Mouse (Mus musculus): Measurements from ENCODE around the gene Scyl1. TPM values are rescaled to one million over a fixed set of nuclear protein-coding genes. Genes with fewer than 3 reads are reported as not detected.

Gene Scyl1
- polyA plus RNA-seq, 1 experiment from 2014 or later = 64.6 TPM

- H3K27ac ChIP-seq (ENCODE audit: low read length) = peak overlapping the region; percentile 99
- no peak overlapping the region for H3K4me3 ChIP-seq (ENCODE audit: low read depth, low read length)
- peaks cover 63% of the 10 kb centered on the region for H3K4me1 ChIP-seq (ENCODE audit: insufficient read depth, low read depth, low read length)
- ATAC-seq = peak; percentile 22
- peak; percentile 90 for TF ChIP-seq EP300 (IDR thresholded peaks at IDR 0.05)
- no peak for TF ChIP-seq CTCF (IDR thresholded peaks at IDR 0.05)
- 0 out of 2 replicates have a peak overlapping the region, but pooled peaks have one; percentile 5 for H3K9ac ChIP-seq (replicated peaks; ENCODE audit: low read depth)
- no peaks in the 10 kb centered on the region for H3K27me3 ChIP-seq (replicated peaks; ENCODE audit: insufficient read depth, low read length)
- peak; percentile 81 for DNase-seq (ENCODE audit: low spot score)
- no peaks in the 10 kb centered on the region for H3K36me3 ChIP-seq (ENCODE audit: insufficient read depth, low read length)
- no peaks in the 10 kb centered on the region for H3K9me3 ChIP-seq (ENCODE audit: low read length)
- WGBS = 44% methylated on average over 14 of the region's 14 CpGs
- H3K4me2 ChIP-seq (replicated peaks; ENCODE audit: low read depth, low read length) = no peak overlapping the region
Observed at GRCm38 (mm10) chr19:5808955-5809711, 37.9 kb upstream of the Scyl1 start.

GRCm38 (mm10) chr19:5807740-5808139, 36.5 kb upstream of the Scyl1 start:
- no peaks in the 10 kb centered on the region for H3K36me3 ChIP-seq (ENCODE audit: insufficient read depth, low read length)
- no peak for DNase-seq (ENCODE audit: low spot score)
- TF ChIP-seq EP300 (IDR thresholded peaks at IDR 0.05) = no peak
- TF ChIP-seq CTCF (IDR thresholded peaks at IDR 0.05) = no peak
- H3K27me3 ChIP-seq (replicated peaks; ENCODE audit: insufficient read depth, low read length) = no peaks in the 10 kb centered on the region
- H3K4me2 ChIP-seq (replicated peaks; ENCODE audit: low read depth, low read length) = no peak overlapping the region
- H3K4me3 ChIP-seq (ENCODE audit: low read depth, low read length) = no peak overlapping the region
- no peak overlapping the region for H3K9ac ChIP-seq (replicated peaks; ENCODE audit: low read depth)
- WGBS = 58% methylated on average over 3 of the region's 3 CpGs
- peak overlapping the region; percentile 99 for H3K27ac ChIP-seq (ENCODE audit: low read length)
- no peak for ATAC-seq
- H3K9me3 ChIP-seq (ENCODE audit: low read length) = no peaks in the 10 kb centered on the region
- peaks cover 68% of the 10 kb centered on the region for H3K4me1 ChIP-seq (ENCODE audit: insufficient read depth, low read depth, low read length)

DNA sequence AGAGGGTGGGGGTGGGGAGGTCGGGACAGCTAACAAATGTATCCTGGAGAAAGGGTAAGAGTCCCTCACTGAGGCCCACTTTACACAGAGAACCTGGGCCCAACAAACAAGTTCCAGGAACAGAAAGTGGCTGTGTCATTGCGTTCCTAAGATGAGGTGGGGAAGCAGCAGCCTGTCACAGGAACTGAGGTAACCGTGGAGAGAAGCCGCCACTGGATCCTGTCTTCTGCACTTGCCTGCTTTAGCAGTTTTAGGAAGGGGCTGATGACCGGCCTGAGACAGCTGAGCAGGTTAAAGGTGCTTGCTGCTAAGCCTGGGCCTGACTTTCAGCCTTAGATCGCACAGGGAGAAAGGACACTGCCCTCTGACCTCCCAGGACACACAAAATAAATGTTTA, 35.6 kb upstream of the Scyl1 start:
- Histone ChIP-seq H3K9me3 (ENCODE audit: low read length) (no peaks in the 10 kb centered on the region), H3K36me3 (ENCODE audit: insufficient read depth, low read length) (no peaks in the 10 kb centered on the region), H3K27me3 (replicated peaks; ENCODE audit: insufficient read depth, low read length) (no peaks in the 10 kb centered on the region), H3K27ac (ENCODE audit: low read length) (peak overlapping the region; percentile 99), H3K4me1 (ENCODE audit: insufficient read depth, low read depth, low read length) (peaks cover 66% of the 10 kb centered on the region), H3K4me3 (ENCODE audit: low read depth, low read length) (no peak overlapping the region), H3K9ac (replicated peaks; ENCODE audit: low read depth) (no peak overlapping the region), H3K4me2 (replicated peaks; ENCODE audit: low read depth, low read length) (no peak overlapping the region)
- no peak for ATAC-seq
- no peak for TF ChIP-seq CTCF (IDR thresholded peaks at IDR 0.05)
- TF ChIP-seq EP300 (IDR thresholded peaks at IDR 0.05) = peak; percentile 5; the same call in 1 of the 2 replicates
- DNase-seq (ENCODE audit: low spot score) = no peak
- 22% methylated on average over 6 of the region's 6 CpGs for WGBS

GRCm38 (mm10) chr19:5806051-5806808, 35.0 kb upstream of the Scyl1 start:
- Histone ChIP-seq H3K4me1 (ENCODE audit: insufficient read depth, low read depth, low read length) (peaks cover 60% of the 10 kb centered on the region), H3K27me3 (replicated peaks; ENCODE audit: insufficient read depth, low read length) (no peaks in the 10 kb centered on the region), H3K9ac (replicated peaks; ENCODE audit: low read depth) (no peak overlapping the region), H3K9me3 (ENCODE audit: low read length) (no peaks in the 10 kb centered on the region), H3K4me2 (replicated peaks; ENCODE audit: low read depth, low read length) (peak overlapping the region; percentile 23; the same call in 1 of the 2 replicates), H3K27ac (ENCODE audit: low read length) (peak overlapping the region; percentile 99), H3K4me3 (ENCODE audit: low read depth, low read length) (no peak overlapping the region; the same call in 1 of the 2 replicates), H3K36me3 (ENCODE audit: insufficient read depth, low read length) (no peaks in the 10 kb centered on the region)
- WGBS = 2% methylated on average over 8 of the region's 8 CpGs
- TF ChIP-seq EP300 (IDR thresholded peaks at IDR 0.05) (peak; percentile 95), CTCF (IDR thresholded peaks at IDR 0.05) (no peak)
- ATAC-seq (peak; percentile 2; the same call in 1 of the 2 replicates), DNase-seq (ENCODE audit: low spot score) (peak; percentile 98)

- Histone ChIP-seq H3K27ac (ENCODE audit: low read length) (peak overlapping the region; percentile 99), H3K9ac (replicated peaks; ENCODE audit: low read depth) (no peak overlapping the region), H3K27me3 (replicated peaks; ENCODE audit: insufficient read depth, low read length) (no peaks in the 10 kb centered on the region), H3K4me2 (replicated peaks; ENCODE audit: low read depth, low read length) (peak overlapping the region; percentile 85), H3K9me3 (ENCODE audit: low read length) (no peaks in the 10 kb centered on the region), H3K36me3 (ENCODE audit: insufficient read depth, low read length) (no peaks in the 10 kb centered on the region), H3K4me1 (ENCODE audit: insufficient read depth, low read depth, low read length) (peaks cover 43% of the 10 kb centered on the region), H3K4me3 (ENCODE audit: low read depth, low read length) (no peak overlapping the region)
- DNase-seq (ENCODE audit: low spot score) (peak; percentile 57), ATAC-seq (no peak)
- 35% methylated on average over 8 of the region's 8 CpGs for WGBS
- TF ChIP-seq CTCF (IDR thresholded peaks at IDR 0.05) (no peak), EP300 (IDR thresholded peaks at IDR 0.05) (peak; percentile 61; the same call in 1 of the 2 replicates)
Observed at GRCm38 (mm10) chr19:5804371-5804899, 33.2 kb upstream of the Scyl1 start.

DNA sequence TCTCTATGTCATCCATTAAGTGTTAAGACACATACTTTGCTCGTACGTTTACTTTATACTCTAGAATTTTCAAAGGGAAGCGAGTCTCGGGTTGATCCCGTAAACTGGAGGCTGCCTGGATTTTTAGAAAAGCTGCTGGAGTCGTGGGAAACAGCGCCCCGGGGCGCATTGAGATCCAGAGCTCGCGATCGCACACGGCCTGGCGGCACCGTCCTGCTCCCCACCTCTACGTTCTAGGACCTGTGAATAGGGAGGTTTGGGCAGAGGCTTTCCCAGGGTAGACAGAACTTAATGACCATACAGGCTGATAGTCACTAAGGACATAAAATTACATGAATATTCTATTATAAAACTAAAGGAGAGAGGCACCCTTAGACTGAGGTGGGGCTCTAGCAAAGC, 32.7 kb upstream of the Scyl1 start:
- no peaks in the 10 kb centered on the region for H3K27me3 ChIP-seq (replicated peaks; ENCODE audit: insufficient read depth, low read length)
- peaks cover 40% of the 10 kb centered on the region for H3K4me1 ChIP-seq (ENCODE audit: insufficient read depth, low read depth, low read length)
- H3K9me3 ChIP-seq (ENCODE audit: low read length) = no peaks in the 10 kb centered on the region
- TF ChIP-seq EP300 (IDR thresholded peaks at IDR 0.05) (no peak; the same call in 1 of the 2 replicates), CTCF (IDR thresholded peaks at IDR 0.05) (no peak)
- DNase-seq (ENCODE audit: low spot score) (no peak), ATAC-seq (no peak)
- 0% methylated on average over 16 of the region's 16 CpGs for WGBS
- H3K4me3 ChIP-seq (ENCODE audit: low read depth, low read length) = peak overlapping the region; percentile 71
- H3K27ac ChIP-seq (ENCODE audit: low read length) = peak overlapping the region; percentile 99
- H3K36me3 ChIP-seq (ENCODE audit: insufficient read depth, low read length) = no peaks in the 10 kb centered on the region; the same call in 1 of the 2 replicates
- H3K4me2 ChIP-seq (replicated peaks; ENCODE audit: low read depth, low read length) = peak overlapping the region; percentile 85
- peak overlapping the region; percentile 48; the same call in 1 of the 2 replicates for H3K9ac ChIP-seq (replicated peaks; ENCODE audit: low read depth)
